Mouse (Mus musculus) A20 (cell line): ENCODE data around the gene Commd7.
A peak's percentile ranks its signal among the peaks of the same experiment; 100 is the strongest.
"Not testable (repeated sequence)": the region's sequence is repeated elsewhere in the genome, so short reads cannot be mapped to it uniquely, and the experiment has no call there.

Source experiments
- DNase-seq: peaks from one replicate; pipeline ENCODE4 v3.0.0-alpha.2; 2011; ENCODE audit warnings: low read depth, low spot score

The Commd7 gene

DNA sequence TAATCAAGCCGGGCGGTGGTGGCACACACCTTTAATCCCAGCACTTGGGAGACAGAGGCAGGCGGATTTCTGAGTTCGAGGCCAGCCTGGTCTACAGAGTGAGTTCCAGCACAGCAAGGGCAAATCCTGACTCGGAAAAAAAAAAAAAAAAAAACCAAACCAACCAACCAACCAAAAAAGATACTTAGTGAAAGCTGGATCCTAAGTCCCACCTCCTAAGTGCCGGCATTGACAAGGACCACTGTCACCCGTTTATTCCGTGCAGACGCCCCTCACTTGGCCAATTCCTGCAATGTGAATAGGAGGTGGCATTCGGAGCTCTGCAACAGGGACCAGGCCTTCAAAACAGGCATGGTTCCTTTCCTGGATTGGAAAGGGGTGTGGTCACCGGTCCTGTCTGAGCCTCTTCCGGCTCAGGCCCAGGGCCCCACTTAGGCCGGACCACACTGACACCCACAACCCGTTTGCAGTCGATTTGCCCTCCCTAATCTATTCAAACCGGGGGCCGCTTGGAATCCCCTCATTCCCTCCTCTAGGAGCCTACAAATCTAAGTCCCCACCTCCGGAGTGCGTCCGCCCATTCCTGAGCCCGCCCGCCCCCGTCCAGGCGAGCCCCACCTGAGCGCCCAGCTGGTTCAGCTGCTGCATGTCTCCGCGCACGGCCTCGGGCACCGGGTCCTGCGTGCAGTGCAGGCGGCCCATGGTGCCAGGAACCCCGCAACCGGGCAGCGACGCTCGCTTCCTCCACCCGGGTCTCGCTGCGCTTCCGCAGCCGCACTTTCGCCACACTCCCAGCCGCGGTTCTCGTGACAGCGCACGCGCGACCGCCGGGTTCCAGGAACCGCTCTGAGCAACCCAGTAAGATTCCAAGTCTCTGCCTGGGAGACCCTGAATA, at the start of gene Commd7:
Gene Commd7 (minus strand): TSS at position 806 of the 895 bp plus-strand sequence.
- DNase-seq, result peak; percentile 88

DNA sequence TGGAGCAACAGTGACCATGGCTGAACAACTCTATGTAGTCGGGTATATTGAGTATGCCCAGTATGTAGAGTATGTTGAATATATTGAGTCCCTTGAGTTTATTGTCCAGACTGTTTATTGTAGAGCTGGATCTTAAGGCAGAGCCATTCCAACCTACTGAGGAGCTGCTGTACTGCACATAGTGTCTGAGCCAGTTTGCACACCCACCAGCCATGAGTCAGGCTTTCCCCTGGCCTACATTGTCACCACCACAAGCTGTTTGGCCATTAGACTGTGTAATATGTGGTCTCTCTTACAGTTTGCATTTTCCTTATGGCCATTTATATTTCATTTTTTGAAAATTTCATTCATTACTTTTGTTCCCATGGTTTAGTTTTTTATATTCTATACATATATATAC, 47.4 kb upstream of the Commd7 start:
- DNase-seq, result no peak

GRCm38 (mm10) chr2:153677550-153677949, 45.0 kb upstream of the Commd7 start:
- DNase-seq, result no peak

GRCm38 (mm10) chr2:153676944-153677343, 44.4 kb upstream of the Commd7 start:
- no peak for DNase-seq

DNA sequence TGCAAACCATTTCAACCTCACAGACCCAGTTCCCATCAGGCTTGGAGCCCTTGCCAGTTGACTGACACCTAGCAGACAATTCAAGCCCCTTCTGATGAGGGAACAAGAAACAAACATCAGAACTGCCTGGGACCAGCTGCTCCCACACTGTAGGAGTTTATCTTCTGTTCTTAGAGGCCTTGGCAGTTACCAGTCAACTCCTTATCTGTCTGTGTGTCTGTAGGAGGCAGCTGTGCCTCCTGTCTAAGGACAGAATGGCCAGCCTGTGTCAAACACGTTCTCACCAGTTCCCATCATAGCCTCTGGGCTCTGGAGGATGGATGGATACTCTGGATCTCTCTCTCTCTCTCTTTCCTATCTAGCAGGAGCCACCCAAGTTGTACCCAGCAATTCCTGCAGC, 42.8 kb upstream of the Commd7 start:
- DNase-seq, result not testable (repeated sequence)

DNA sequence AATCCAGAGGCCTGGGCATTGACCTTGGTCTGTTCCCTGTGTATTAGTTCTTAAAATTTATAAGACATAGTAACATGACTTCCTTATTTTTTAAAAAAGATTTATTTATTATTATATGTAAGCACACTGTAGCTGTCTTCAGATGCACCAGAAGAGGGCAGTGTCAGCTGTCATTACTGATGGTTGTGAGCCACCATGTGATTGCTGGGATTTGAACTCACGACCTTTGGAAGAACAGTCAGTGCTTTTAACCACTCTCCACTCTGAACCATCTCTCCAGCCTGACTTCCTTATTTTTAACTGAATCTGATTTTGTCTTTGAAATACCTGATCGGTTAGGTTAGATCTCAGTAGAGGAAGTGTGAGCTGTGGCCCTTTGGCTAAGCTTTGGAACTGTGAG, 40.0 kb upstream of the Commd7 start:
- DNase-seq, result peak; percentile 30

GRCm38 (mm10) chr2:153670111-153670510, 37.5 kb upstream of the Commd7 start:
- no peak for DNase-seq

DNA sequence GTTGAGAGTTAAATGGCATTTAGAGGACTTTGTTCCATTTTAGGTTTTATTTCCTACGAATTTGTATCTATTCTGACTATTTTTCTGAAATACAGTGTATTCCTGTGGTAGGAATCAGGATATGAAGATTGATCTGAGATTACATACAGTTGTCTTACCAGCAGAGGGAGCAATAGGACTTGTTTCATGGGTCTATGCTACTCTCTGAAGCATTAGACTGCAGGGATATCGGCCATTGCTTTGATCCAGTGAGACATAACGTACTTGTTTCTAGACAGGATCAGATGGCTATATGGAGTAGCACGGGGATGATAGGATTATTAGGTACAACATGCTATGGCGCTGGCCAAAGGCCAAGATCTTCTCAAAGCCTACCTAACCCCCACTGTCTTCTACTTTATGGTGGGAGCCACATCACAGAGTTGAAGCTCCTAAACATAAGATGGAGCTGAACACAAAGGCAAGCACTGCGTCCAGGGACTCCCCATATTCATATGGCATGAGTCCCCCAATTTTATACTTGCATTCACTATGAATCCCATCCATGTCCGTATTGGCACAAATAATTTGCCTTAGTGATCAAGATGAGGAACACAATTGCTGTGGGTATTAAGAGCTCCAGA, 36.3 kb upstream of the Commd7 start:
- peak; percentile 45 for DNase-seq

- no peak for DNase-seq
Measured at GRCm38 (mm10) chr2:153665401-153665800, 32.8 kb upstream of the Commd7 start.

DNA sequence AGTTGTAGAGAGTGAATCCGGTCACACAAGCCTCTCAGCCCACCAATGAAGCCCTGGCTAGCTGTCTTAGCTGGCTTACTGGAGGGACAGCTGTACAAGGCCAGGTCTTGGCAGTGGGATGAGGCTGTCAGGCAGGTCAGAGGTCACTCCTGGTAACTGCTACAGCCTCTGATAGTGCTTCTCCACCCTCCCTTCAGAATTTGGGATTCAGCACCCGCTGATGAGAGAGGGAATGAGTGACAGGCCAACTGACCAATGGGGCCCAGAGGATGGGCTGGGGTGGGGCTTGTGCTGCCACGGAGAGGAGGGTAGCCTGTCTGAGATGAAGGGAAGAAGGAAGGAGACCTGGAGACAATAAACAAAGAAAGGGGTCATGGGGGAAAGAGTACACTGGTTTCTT, 28.0 kb upstream of the Commd7 start:
- DNase-seq, result no peak

DNA sequence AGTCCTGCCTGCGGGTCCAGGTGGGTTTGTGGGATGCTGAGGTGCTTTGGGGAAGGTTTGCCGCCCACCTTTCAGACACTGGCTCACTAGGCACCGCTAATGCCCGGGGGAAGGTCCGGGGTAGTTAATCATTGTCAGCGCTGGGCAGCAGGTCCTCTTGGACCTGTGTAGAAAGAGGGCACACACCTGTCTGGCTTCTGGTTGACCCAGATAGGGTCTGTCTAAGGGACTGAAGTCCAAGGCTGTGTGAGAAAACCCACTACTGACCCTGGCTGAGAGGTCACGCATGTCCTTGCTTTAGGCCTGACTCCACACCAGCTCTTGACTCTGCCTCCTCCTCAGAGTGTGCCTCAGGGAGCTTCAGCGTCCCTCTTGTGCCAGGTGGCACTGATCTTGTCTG, 25.1 kb upstream of the Commd7 start:
- not testable (repeated sequence) for DNase-seq

DNA sequence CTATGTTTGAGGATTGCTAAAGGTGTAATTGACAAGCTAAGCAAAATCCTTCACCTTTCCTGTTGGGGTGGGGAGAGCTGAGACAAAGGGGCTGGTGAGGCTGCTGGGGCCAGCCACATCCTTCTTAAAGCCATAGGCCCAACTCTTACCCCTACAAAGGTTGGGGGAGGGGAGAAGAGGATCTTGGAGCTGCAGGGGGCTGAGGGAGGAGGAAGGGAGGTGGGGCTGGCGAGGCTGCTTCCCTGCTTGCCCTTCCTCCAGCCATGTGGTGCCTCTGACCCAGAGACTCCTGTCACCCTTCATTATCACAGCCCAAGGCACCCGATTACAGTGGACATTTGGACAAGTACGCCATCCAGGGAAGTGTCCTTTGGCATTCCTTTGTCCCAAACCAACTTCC, 19.1 kb upstream of the Commd7 start:
- DNase-seq, result no peak

- peak; percentile 65 for DNase-seq
Measured at GRCm38 (mm10) chr2:153650014-153650687, 17.6 kb upstream of the Commd7 start.

- DNase-seq, result peak; percentile 77
Measured at GRCm38 (mm10) chr2:153649298-153650013, 16.9 kb upstream of the Commd7 start, which contains the start of gene Dnmt3b. Gene Dnmt3b, plus strand, starts transcription at chr2:153649450.

DNA sequence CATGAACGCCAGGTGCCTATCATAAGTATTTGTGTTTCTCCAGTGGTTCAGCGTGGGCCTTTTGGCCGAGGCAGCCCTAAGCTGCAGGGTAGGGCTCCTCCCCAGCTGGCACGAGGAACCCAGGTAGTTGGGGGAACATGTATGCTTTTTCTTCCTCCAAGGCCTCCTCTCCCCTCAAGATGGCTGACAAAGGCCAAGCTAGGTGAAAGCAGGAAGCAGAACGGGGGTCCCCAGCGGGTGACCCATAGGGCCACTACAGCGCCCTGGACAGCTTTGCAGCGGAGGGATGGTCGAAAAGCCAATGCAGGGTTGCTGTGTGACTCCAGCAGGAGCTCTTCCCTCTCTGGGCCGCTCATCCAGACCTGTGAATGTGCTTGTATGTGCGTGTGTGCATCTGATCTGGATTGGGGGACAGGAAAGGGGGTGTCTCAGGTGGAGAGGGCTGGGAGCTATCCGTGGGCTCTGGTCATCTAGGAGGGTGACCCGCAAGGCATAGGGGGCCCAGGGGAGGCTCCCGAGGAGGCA, 16.3 kb upstream of the Commd7 start:
- DNase-seq, result no peak

- DNase-seq, result no peak
Measured at GRCm38 (mm10) chr2:153642999-153643398, 10.4 kb upstream of the Commd7 start.

- DNase-seq, result no peak
Measured at GRCm38 (mm10) chr2:153642496-153642895, 9.9 kb upstream of the Commd7 start.

DNA sequence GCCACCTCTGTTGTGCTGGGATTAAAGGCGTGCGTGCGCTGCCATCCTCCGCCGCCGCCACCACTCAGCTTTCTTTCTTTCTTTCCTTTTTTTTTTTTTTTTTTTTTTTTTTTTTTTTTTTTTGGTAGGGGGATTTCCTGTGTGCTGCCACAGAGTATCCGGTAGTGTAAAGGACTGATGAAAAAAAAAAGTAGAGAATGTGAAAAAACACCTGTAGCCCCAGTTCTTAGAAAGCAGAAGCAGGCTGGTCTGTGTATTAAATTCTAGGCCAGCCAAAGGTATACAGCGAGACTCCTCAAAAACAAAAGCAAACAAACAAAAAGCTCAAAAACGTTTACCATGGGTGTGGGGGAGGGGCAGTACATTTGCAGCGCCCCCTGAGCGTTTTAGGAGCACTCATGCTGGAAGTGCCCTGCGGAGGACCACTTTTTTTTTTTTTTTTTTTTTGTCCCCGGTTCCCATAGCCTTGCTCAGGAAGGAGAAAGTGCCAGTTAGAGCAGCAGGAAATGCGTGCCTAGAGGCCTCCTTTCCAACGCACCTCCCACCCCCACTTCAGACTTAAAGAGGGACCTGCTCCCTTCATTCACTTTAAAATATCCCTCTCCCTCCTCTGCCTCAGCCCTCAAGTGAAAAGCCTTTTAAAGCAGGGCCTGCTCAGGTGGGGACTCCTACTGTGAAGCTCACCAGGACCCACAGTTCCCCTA, 6.5 kb upstream of the Commd7 start:
- DNase-seq, result no peak

DNA sequence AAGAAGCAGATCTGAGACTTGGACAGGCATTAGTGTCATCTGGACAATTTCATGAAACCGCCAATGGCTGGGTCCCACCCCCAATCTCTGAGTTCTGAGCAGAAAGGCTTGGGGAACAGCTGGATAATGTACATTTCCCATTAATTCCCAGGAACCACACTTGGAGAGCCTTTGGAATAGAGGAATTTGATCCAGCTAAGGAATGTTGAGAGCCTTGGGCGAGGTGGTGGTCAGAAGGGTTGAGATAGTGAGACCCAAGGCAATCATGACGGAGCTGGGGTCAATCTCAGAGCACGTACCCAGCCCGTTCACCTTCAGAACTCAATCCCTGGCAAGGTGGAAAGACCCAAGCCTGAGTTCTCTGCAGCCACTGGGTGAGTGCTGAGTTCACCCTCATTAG, 678 bp upstream of the Commd7 start:
- no peak for DNase-seq

- DNase-seq, result no peak
Measured at GRCm38 (mm10) chr2:153632871-153633226, 268 bp upstream of the Commd7 start.

DNA sequence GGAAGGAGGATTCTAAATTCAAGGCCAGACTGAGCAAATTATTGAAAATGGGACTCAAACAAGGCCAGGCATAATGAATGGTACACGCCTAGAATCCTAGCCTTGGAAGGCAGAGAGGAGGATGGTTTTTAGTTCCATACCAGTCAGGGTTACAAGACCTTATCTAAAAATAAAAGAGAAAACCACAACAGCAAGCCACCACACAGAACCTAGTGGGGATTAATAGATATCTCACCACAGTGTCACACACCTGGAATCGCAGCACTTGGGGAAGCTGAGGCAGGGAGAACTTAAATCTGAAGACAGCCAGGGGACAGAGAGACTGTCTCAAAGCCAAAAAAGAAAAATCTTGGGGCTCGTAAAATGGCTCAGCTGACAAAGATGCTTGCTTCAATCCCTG, 1.6 kb downstream of the Commd7 start:
- no peak for DNase-seq
